Mouse (Mus musculus) heart, adult 2 months (tissue): ENCODE measurements around the gene Arhgef39. TPM values are rescaled to one million over a fixed set of nuclear protein-coding genes. Genes with fewer than 3 reads are reported as not detected.

Source experiments
- DNase-seq, 2 experiments: peaks; one replicate each; pipeline ENCODE4 v3.0.0; 2021
- H3K27ac ChIP-seq: fragments of 200-600 bp; 2 replicates; pipeline ENCODE4 v1.8.1; 2022
- H3K27me3 ChIP-seq: fragments of 200-500 bp; 2 replicates; pipeline ENCODE4 v1.6.1; 2012; ENCODE audit warnings: mild to moderate bottlenecking, low read length, inconsistent platforms, mixed read lengths; ENCODE audit not compliant: control insufficient read depth, insufficient read depth
- H3K36me3 ChIP-seq: fragments of 200-500 bp; 2 replicates; pipeline ENCODE4 v1.6.1; 2012; ENCODE audit warnings: low read length, inconsistent platforms; ENCODE audit not compliant: control insufficient read depth, insufficient read depth
- H3K4me1 ChIP-seq: fragments of 200-500 bp; 2 replicates; pipeline ENCODE4 v1.6.1; 2011; ENCODE audit warnings: low read length; ENCODE audit not compliant: control insufficient read depth, insufficient read depth
- H3K4me3 ChIP-seq: fragments of 200-600 bp; 2 replicates; pipeline ENCODE4 v1.8.1; 2022
- H3K79me2 ChIP-seq: fragments of 200-500 bp; replicated peaks from 2 replicates; pipeline ENCODE4 v1.6.1; 2012; ENCODE audit warnings: mild to moderate bottlenecking, inconsistent platforms, low read length, moderate library complexity, mixed read lengths; ENCODE audit not compliant: control insufficient read depth, insufficient read depth
- H3K9ac ChIP-seq: fragments of 200-500 bp; 2 replicates; pipeline ENCODE4 v1.6.1; 2012; ENCODE audit warnings: low read depth, mild to moderate bottlenecking, control low read depth, inconsistent platforms, low read length, mixed read lengths
- CTCF ChIP-seq: fragments of 200-600 bp; IDR thresholded peaks from 2 replicates; pipeline ENCODE4 v1.8.1; 2022; ENCODE audit warnings: antibody characterized with exemption, mild to moderate bottlenecking, moderate library complexity
- EP300 ChIP-seq: fragments of 200-500 bp; IDR thresholded peaks from 2 replicates; pipeline ENCODE4 v1.6.1; 2011; ENCODE audit warnings: low read depth, low read length, control low read depth; ENCODE audit not compliant: insufficient read depth
- POLR2A ChIP-seq: fragments of 200-500 bp; IDR thresholded peaks from 2 replicates; pipeline ENCODE4 v1.6.1; 2011; ENCODE audit warnings: mild to moderate bottlenecking, low read depth, low read length, control low read depth; ENCODE audit not compliant: insufficient read depth
- WGBS: fragments of 180-500 bp; shearing (Covaris S2); methylation state at CpG from one replicate; pipeline ENCODE4 v1.1.7; 2018; 5-methylcytosine and 5-hydroxymethylcytosine counted together
- intact Hi-C: fragments of 180-260 bp; cut with DNase I; formaldehyde crosslinking; loops from one replicate; pipeline ENCODE4 v1.15.1; 2025
- polyA plus RNA-seq: library from polyadenylated mRNA; depleted of rRNA; stranded (reverse); fragments of >200 nt; gene quantifications from 2 replicates; pipeline ENCODE4 v1.2.3, GENCODE M21; 2012
- total RNA-seq, 2 experiments: library from RNA; stranded (reverse); gene quantifications; 2 replicates each; pipeline ENCODE4 v1.2.3; 2021

Gene Arhgef39
- total and polyA plus RNA-seq, 3 experiments: 0.30 to 1.7 (median 0.31) TPM

- no peak overlapping the region for H3K27ac ChIP-seq
- H3K4me3 ChIP-seq: no peak overlapping the region
- no peak for DNase-seq
- H3K9ac ChIP-seq: no peak overlapping the region
- TF ChIP-seq CTCF (no peak), EP300 (no peak), POLR2A (no peak)
- intact Hi-C loops: loop anchor here (2.0 kb wide), 1 partner anchor 27 kb away; no protein-coding TSS in a partner anchor
- H3K36me3 ChIP-seq: no peaks in the 10 kb centered on the region
- H3K27me3 ChIP-seq: no peaks in the 10 kb centered on the region
- no peaks in the 10 kb centered on the region for H3K79me2 ChIP-seq
- 88% methylated on average over 4 of the region's 4 CpGs for WGBS
- H3K4me1 ChIP-seq: peaks cover 8% of the 10 kb centered on the region
Measured at GRCm38 (mm10) chr4:43497946-43498345, 1.5 kb downstream of the Arhgef39 start.

GRCm38 (mm10) chr4:43497405-43497804 lies 2.1 kb downstream of the Arhgef39 start:
- H3K4me3 ChIP-seq: no peak overlapping the region
- H3K27ac ChIP-seq: no peak overlapping the region
- TF ChIP-seq EP300 (no peak), CTCF (no peak), POLR2A (no peak)
- H3K9ac ChIP-seq: no peak overlapping the region
- H3K4me1 ChIP-seq: peaks cover 8% of the 10 kb centered on the region
- intact Hi-C loops: no loop called here
- H3K27me3 ChIP-seq: no peaks in the 10 kb centered on the region
- no peak for DNase-seq
- H3K36me3 ChIP-seq: no peaks in the 10 kb centered on the region
- WGBS: 95% methylated on average over 8 of the region's 8 CpGs
- H3K79me2 ChIP-seq: no peaks in the 10 kb centered on the region

GRCm38 (mm10) chr4:43496587-43496986 lies 2.9 kb downstream of the Arhgef39 start:
- Histone ChIP-seq H3K27me3 (no peaks in the 10 kb centered on the region), H3K27ac (no peak overlapping the region), H3K4me3 (no peak overlapping the region), H3K36me3 (no peaks in the 10 kb centered on the region), H3K9ac (no peak overlapping the region), H3K4me1 (peaks cover 10% of the 10 kb centered on the region), H3K79me2 (no peaks in the 10 kb centered on the region)
- DNase-seq: no peak
- intact Hi-C loops: no loop called here
- no peak for TF ChIP-seq POLR2A
- TF ChIP-seq CTCF: no peak
- TF ChIP-seq EP300: no peak
- 59% methylated on average over 6 of the region's 6 CpGs for WGBS

DNA sequence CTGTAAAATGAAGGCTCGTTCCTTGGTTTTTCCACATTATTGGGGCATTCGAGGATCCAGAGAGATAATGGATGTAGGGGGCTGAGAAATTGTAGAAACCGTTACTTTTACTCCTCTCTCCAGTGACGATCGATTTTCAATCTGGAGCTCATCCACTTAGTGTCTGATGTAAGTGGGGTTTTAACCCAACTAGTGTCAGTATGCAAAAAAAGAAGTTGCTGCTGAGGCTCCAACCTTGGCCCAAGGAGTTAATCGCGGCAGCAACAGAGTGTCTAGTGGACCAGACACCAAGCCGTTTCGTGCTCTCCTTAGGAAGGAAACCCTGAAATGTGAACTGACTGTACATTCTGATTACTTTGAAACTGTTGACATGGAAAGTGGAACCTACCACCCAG lies 5.7 kb downstream of the Arhgef39 start:
- TF ChIP-seq EP300: no peak
- no peak for TF ChIP-seq POLR2A
- no peak for TF ChIP-seq CTCF
- intact Hi-C loops: loop anchor here (5.0 kb wide), 1 partner anchor 68 kb away; the partner anchor contains the start of genes Creb3 and Tln1
- no peaks in the 10 kb centered on the region for H3K36me3 ChIP-seq
- peak overlapping the region; percentile 98 for H3K27ac ChIP-seq
- no peak for DNase-seq
- WGBS: 2% methylated on average over 9 of the region's 9 CpGs
- no peaks in the 10 kb centered on the region for H3K79me2 ChIP-seq
- H3K9ac ChIP-seq: peak overlapping the region; percentile 80
- peak overlapping the region; percentile 81 for H3K4me3 ChIP-seq
- H3K27me3 ChIP-seq: no peaks in the 10 kb centered on the region
- peaks cover 6% of the 10 kb centered on the region for H3K4me1 ChIP-seq

- Histone ChIP-seq H3K4me1 (peaks cover 6% of the 10 kb centered on the region), H3K9ac (peak overlapping the region; percentile 80), H3K4me3 (peak overlapping the region; percentile 81), H3K27me3 (no peaks in the 10 kb centered on the region), H3K27ac (peak overlapping the region; percentile 98), H3K79me2 (no peaks in the 10 kb centered on the region), H3K36me3 (no peaks in the 10 kb centered on the region)
- WGBS: under 1% methylated on average over 47 of the region's 47 CpGs
- peak; percentile 96 to 98 for DNase-seq
- TF ChIP-seq EP300 (no peak), CTCF (peak; percentile 41), POLR2A (peak; percentile 91)
- intact Hi-C loops: loop anchor here (5.0 kb wide), 1 partner anchor 69 kb away; the partner anchor contains the start of genes Creb3 and Tln1
Measured at GRCm38 (mm10) chr4:43493186-43493845, 6.2 kb downstream of the Arhgef39 start.

DNA sequence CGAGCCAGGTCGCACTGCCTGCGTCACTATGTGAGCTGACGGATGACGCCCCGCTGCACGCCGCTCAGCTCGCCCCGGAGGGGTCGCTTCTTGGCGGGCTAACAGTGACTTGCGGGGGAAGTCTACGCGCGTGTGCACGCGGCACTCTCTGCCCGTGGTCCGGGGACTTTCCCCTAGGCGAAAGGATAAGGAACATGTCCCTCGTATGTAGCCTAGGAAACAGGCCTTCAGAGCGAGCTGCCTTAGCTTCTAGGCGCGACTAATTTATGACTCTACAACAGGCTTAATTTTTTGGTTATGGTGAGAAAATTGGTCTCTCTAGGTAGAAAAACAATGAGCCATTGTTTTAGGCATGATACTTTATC lies 6.7 kb downstream of the Arhgef39 start, which contains the start of gene Ccdc107:
Gene Ccdc107, plus strand, starts transcription at position 80 of the 365 bp plus-strand sequence.
- H3K4me3 ChIP-seq: peak within 1 kb of the TSS; percentile 81
- no peaks in the 10 kb centered on the region for H3K36me3 ChIP-seq
- H3K4me1 ChIP-seq: peaks cover 6% of the 10 kb centered on the region
- H3K27ac ChIP-seq: peak within 1 kb of the TSS; percentile 98
- H3K27me3 ChIP-seq: no peaks in the 10 kb centered on the region
- intact Hi-C loops: loop anchor here (5.0 kb wide), 1 partner anchor 69 kb away; the partner anchor contains the start of genes Creb3 and Tln1
- H3K9ac ChIP-seq: peak within 1 kb of the TSS; percentile 80
- H3K79me2 ChIP-seq: no peaks in the 10 kb centered on the region
- under 1% methylated on average over 25 of the region's 25 CpGs for WGBS
- DNase-seq: peak; percentile 87 to 95
- no peak for TF ChIP-seq POLR2A
- peak; percentile 48 for TF ChIP-seq CTCF
- peak; percentile 93 for TF ChIP-seq EP300
